ENCODE assay signal across 11 mouse cellular contexts in the genomic region with DNA sequence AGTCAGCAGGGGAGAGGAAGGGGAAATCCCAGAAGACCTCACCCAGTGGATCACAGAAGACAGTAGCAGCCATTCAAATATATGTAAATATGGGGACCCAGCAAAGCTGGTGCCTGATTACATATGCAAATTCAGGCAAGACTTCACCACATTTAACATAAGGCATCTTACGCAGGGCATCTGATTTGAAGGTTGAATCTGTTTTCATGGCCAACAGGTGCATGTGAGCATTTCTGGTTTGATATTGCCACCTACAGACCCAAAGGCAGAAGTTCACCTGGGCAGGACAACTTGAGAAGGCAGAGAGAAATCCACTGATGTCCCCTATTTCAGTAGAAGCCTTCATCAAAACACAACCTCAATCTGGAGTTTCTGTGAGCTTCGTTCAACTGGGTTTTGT. TPM values are rescaled to one million over a fixed set of nuclear protein-coding genes. Genes with fewer than 3 reads are reported as not detected.
A peak's percentile ranks its signal among the peaks of the same experiment; 100 is the strongest.
DNase-seq lines count a peak whose midpoint lies in the region; ATAC-seq lines count a peak whose summit lies in the region.
"Had no signal": no experiment of that assay in that cellular context is flagged by ENCODE, and none has a peak within 500 bp of the region (broad histone marks: within the 10 kb centered on the region; RNA-seq: fewer than 3 reads in every experiment).

No protein-coding gene starts in this region.

- peak; percentile 60; the same call in 1 of the 2 replicates for ATAC-seq in hindbrain, embryonic 16.5 days
- no peak for ATAC-seq in hindbrain, embryonic 12.5 days (ENCODE audit: low FRiP score)
- ATAC-seq in neural tube, embryonic 14.5 days (ENCODE audit: low read depth), result 0 out of 2 replicates have a peak, but pooled peaks have one; percentile 49
- no peak for ATAC-seq in neural tube, embryonic 15.5 days (ENCODE audit: low FRiP score)

- no peak overlapping the region for H3K4me2 ChIP-seq in hindbrain, embryonic 16.5 days (ENCODE audit: low read length)
- no peak overlapping the region for H3K4me2 ChIP-seq in hindbrain, embryonic 12.5 days (replicated peaks)
- no peak overlapping the region for H3K4me2 ChIP-seq in neural tube, embryonic 14.5 days (ENCODE audit: low read depth, low read length)
- H3K4me2 ChIP-seq in neural tube, embryonic 15.5 days, result no peak overlapping the region
- H3K4me2 ChIP-seq: limb, embryonic 15.5 days had no signal

- no peaks in the 10 kb centered on the region for H3K27me3 ChIP-seq in hindbrain, embryonic 16.5 days (replicated peaks; ENCODE audit: control insufficient read depth, insufficient read depth, low read length)
- no peaks in the 10 kb centered on the region for H3K27me3 ChIP-seq in hindbrain, embryonic 12.5 days
- no peaks in the 10 kb centered on the region for H3K27me3 ChIP-seq in neural tube, embryonic 14.5 days (ENCODE audit: control insufficient read depth, insufficient read depth, low read length)
- H3K27me3 ChIP-seq in neural tube, embryonic 15.5 days (replicated peaks), result no peaks in the 10 kb centered on the region
- H3K27me3 ChIP-seq: limb, embryonic 15.5 days had no signal

- DNase-seq in ZHBTc4 (ENCODE audit: low read depth, low spot score), result peak; percentile 35
- peak; percentile 48 for DNase-seq in thymus, postnatal 14 days
- DNase-seq in adrenal gland, adult (ENCODE audit: inconsistent age in 2 of 2, low spot score in 1 of 2), result no peak
- DNase-seq in adrenal gland, adult 8-10 months, result no peak
- DNase-seq: adrenal gland, postnatal 10 days had no signal

- H3K36me3 ChIP-seq in hindbrain, embryonic 16.5 days (ENCODE audit: control insufficient read depth, insufficient read depth, low read length), result no peaks in the 10 kb centered on the region
- no peaks in the 10 kb centered on the region for H3K36me3 ChIP-seq in hindbrain, embryonic 12.5 days
- no peaks in the 10 kb centered on the region for H3K36me3 ChIP-seq in neural tube, embryonic 14.5 days (ENCODE audit: control insufficient read depth, insufficient read depth, low read length)
- H3K36me3 ChIP-seq in neural tube, embryonic 15.5 days, result no peaks in the 10 kb centered on the region
- H3K36me3 ChIP-seq: limb, embryonic 15.5 days had no signal

- H3K4me1 ChIP-seq in hindbrain, embryonic 16.5 days (ENCODE audit: control insufficient read depth, insufficient read depth, low read depth, low read length), result no peaks in the 10 kb centered on the region
- no peaks in the 10 kb centered on the region for H3K4me1 ChIP-seq in hindbrain, embryonic 12.5 days
- no peaks in the 10 kb centered on the region for H3K4me1 ChIP-seq in neural tube, embryonic 14.5 days (ENCODE audit: control insufficient read depth, insufficient read depth, low read length)
- H3K4me1 ChIP-seq in neural tube, embryonic 15.5 days, result no peaks in the 10 kb centered on the region
- H3K4me1 ChIP-seq: limb, embryonic 15.5 days had no signal

- H3K9ac ChIP-seq in hindbrain, embryonic 16.5 days (ENCODE audit: low read depth, low read length), result no peak overlapping the region
- H3K9ac ChIP-seq in hindbrain, embryonic 12.5 days, result no peak overlapping the region
- H3K9ac ChIP-seq in neural tube, embryonic 14.5 days (replicated peaks; ENCODE audit: low read depth, low read length), result no peak overlapping the region
- no peak overlapping the region for H3K9ac ChIP-seq in neural tube, embryonic 15.5 days (replicated peaks)
- H3K9ac ChIP-seq: limb, embryonic 15.5 days had no signal

- H3K4me3 ChIP-seq in hindbrain, embryonic 16.5 days (ENCODE audit: low read length), result no peak overlapping the region
- no peak overlapping the region for H3K4me3 ChIP-seq in hindbrain, embryonic 12.5 days
- H3K4me3 ChIP-seq in neural tube, embryonic 14.5 days (ENCODE audit: low read depth, low read length), result no peak overlapping the region
- H3K4me3 ChIP-seq in neural tube, embryonic 15.5 days (replicated peaks), result no peak overlapping the region
- H3K4me3 ChIP-seq: limb, embryonic 15.5 days had no signal

- H3K9me3 ChIP-seq in hindbrain, embryonic 16.5 days (ENCODE audit: control insufficient read depth, low read length), result no peaks in the 10 kb centered on the region
- no peaks in the 10 kb centered on the region for H3K9me3 ChIP-seq in hindbrain, embryonic 12.5 days (replicated peaks)
- H3K9me3 ChIP-seq in neural tube, embryonic 14.5 days (ENCODE audit: control insufficient read depth, low read length), result no peaks in the 10 kb centered on the region
- H3K9me3 ChIP-seq in neural tube, embryonic 15.5 days (replicated peaks), result no peaks in the 10 kb centered on the region
- H3K9me3 ChIP-seq: limb, embryonic 15.5 days had no signal

- no peak overlapping the region for H3K27ac ChIP-seq in hindbrain, embryonic 16.5 days (ENCODE audit: low read depth, low read length)
- H3K27ac ChIP-seq in hindbrain, embryonic 12.5 days, result no peak overlapping the region
- no peak overlapping the region for H3K27ac ChIP-seq in neural tube, embryonic 14.5 days (ENCODE audit: low read depth, low read length)
- no peak overlapping the region for H3K27ac ChIP-seq in neural tube, embryonic 15.5 days (replicated peaks)
- H3K27ac ChIP-seq: limb, embryonic 15.5 days had no signal

- 48% methylated on average over 2 of the region's 2 CpGs for WGBS in hindbrain, embryonic 16.5 days
- WGBS in hindbrain, embryonic 12.5 days, result 39% methylated on average over 2 of the region's 2 CpGs
- 40% methylated on average over 2 of the region's 2 CpGs for WGBS in neural tube, embryonic 14.5 days
- WGBS in neural tube, embryonic 15.5 days, result 40% methylated on average over 2 of the region's 2 CpGs

RNA-seq across cellular contexts. Expression of a gene that starts 48.8 kb away (rescaled TPM):
- polyA plus RNA-seq in hindbrain, embryonic 16.5 days (2015; fragmentation: Nextera tagmentation; extraction: Ambion mirVana), result 0.13 TPM in 1 of 2 replicates, not detected in the other
- polyA plus RNA-seq in hindbrain, embryonic 12.5 days (2016; fragmentation: Nextera tagmentation; extraction: Ambion mirVana), result not detected in 2 replicates
- not detected in 2 replicates for polyA plus RNA-seq in neural tube, embryonic 14.5 days (2014; fragmentation: Nextera tagmentation; extraction: Ambion mirVana)
- polyA plus RNA-seq in neural tube, embryonic 15.5 days (2015; fragmentation: Nextera tagmentation; extraction: Ambion mirVana), result not detected in 2 replicates
- total RNA-seq in adrenal gland, adult 8-10 months (2022), result under 1 TPM in 1 of 4 experiments, not detected in 3; 0.24 TPM
- polyA plus RNA-seq: heart, embryonic 16.5 days; limb, embryonic 15.5 days had no signal

Comparison
In these comparisons a context has a peak if more than half of its experiments do, and no peak if none do; other contexts are left out.
1. ATAC-seq: peak in hindbrain, embryonic 16.5 days (single experiment) and neural tube, embryonic 14.5 days (single experiment); none in hindbrain, embryonic 12.5 days (single experiment) and neural tube, embryonic 15.5 days (single experiment).
2. DNase-seq: peak in ZHBTc4 (single experiment) and thymus, postnatal 14 days (single experiment); none in adrenal gland, adult (0 of 2) and adrenal gland, adult 8-10 months (single experiment).